Mouse (Mus musculus) bone marrow, adult 2 months (tissue): ENCODE data around the gene Selenoo.

Source experiments
- CTCF ChIP-seq: fragments of 200-500 bp; IDR thresholded peaks from 2 replicates; pipeline ENCODE4 v1.5.1; 2011; ENCODE audit warnings: low read length, control low read depth; ENCODE audit not compliant: control insufficient read depth, insufficient read depth
- POLR2A ChIP-seq: fragments of 200-500 bp; IDR thresholded peaks from 2 replicates; pipeline ENCODE4 v1.6.1; 2011; ENCODE audit warnings: low read depth, mild to moderate bottlenecking, control low read depth, low read length, borderline replicate concordance; ENCODE audit not compliant: control insufficient read depth

GRCm38 (mm10) chr15:89100823-89101222, 11.9 kb downstream of the Selenoo start:
- TF ChIP-seq POLR2A (no peak), CTCF (no peak)
